Mouse (Mus musculus) liver, embryonic 16.5 days (tissue): ENCODE data around the gene Mtmr4. TPM values are rescaled to one million over a fixed set of nuclear protein-coding genes. Genes with fewer than 3 reads are reported as not detected.

Experiments used
- ATAC-seq: fragments of 200-750 bp; cut with Nextera tagmentation; 2 replicates; pipeline ENCODE4 v1.8.0; 2017; ENCODE audit warnings: low read depth, mild to moderate bottlenecking, moderate number of reproducible peaks, moderate library complexity
- H3K27ac ChIP-seq: fragments of 300-500 bp; sonication (generic); 2 replicates; pipeline ENCODE4 v1.5.1; 2014; ENCODE audit warnings: mild to moderate bottlenecking, low read length
- H3K27me3 ChIP-seq: fragments of 300-500 bp; sonication (generic); 2 replicates; pipeline ENCODE4 v1.6.1; 2014; ENCODE audit warnings: low read depth, low read length, mixed read lengths; ENCODE audit not compliant: control insufficient read depth, insufficient read depth
- H3K36me3 ChIP-seq: fragments of 300-500 bp; sonication (generic); 2 replicates; pipeline ENCODE4 v1.6.1; 2014; ENCODE audit warnings: mild to moderate bottlenecking; ENCODE audit not compliant: control insufficient read depth, insufficient read depth
- H3K4me1 ChIP-seq: fragments of 300-500 bp; sonication (generic); 2 replicates; pipeline ENCODE4 v1.6.1; 2014; ENCODE audit warnings: low read depth, low read length, mixed read lengths; ENCODE audit not compliant: control insufficient read depth
- H3K4me2 ChIP-seq: fragments of 300-500 bp; sonication (generic); 2 replicates; pipeline ENCODE4 v1.6.1; 2014; ENCODE audit warnings: low read depth, low read length, mixed read lengths
- H3K4me3 ChIP-seq: fragments of 300-500 bp; sonication (generic); 2 replicates; pipeline ENCODE4 v1.5.1; 2014; ENCODE audit warnings: low read depth, mild to moderate bottlenecking, low read length
- H3K9ac ChIP-seq: fragments of 300-500 bp; sonication (generic); 2 replicates; pipeline ENCODE4 v1.6.1; 2014; ENCODE audit warnings: low read depth, low read length
- H3K9me3 ChIP-seq: fragments of 300-500 bp; sonication (generic); replicated peaks from 2 replicates; pipeline ENCODE4 v1.6.1; 2016; ENCODE audit warnings: low read length; ENCODE audit not compliant: control insufficient read depth
- WGBS: fragments of 180-500 bp; shearing (Covaris S2); extraction: QIAGEN DNeasy Blood & Tissue Kit; methylation state at CpG from one replicate; pipeline ENCODE4 v1.1.7; 2014; ENCODE audit not compliant: insufficient replicate concordance; 5-methylcytosine and 5-hydroxymethylcytosine counted together
- polyA plus RNA-seq: library from polyadenylated mRNA; unstranded; fragments of >200 nt; fragmentation: Nextera tagmentation; extraction: Ambion mirVana; gene quantifications from 2 replicates; pipeline ENCODE4 v1.2.1, GENCODE M21; 2015

Gene Mtmr4
- polyA plus RNA-seq, 1 experiment from 2014 or later: 10.5 TPM

DNA sequence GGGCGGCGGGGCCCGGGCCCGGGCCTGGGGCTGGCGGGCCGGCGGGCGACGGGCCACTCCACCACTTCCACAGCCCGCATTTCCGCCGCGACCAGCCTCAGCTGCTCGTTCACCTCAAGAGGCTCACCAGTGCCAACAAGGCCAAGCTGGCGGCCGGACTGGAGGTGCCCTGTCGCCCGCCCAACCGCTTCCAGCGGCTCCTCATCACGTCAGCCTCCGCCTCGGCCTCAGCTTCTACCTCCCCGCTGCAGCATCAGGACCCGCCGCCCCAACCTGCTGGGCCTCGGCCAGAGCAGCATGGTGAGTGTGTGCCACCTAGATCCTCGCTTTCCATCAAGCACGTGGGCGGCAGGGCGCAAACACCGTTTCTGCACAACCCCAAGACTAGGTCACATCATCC, 25.6 kb downstream of the Mtmr4 start:
- no peaks in the 10 kb centered on the region for H3K9me3 ChIP-seq
- H3K4me2 ChIP-seq: no peak overlapping the region
- no peak overlapping the region for H3K9ac ChIP-seq
- ATAC-seq: no peak
- no peak overlapping the region for H3K4me3 ChIP-seq
- peaks cover 37% of the 10 kb centered on the region for H3K36me3 ChIP-seq
- H3K4me1 ChIP-seq: no peaks in the 10 kb centered on the region; the same call in 1 of the 2 replicates
- WGBS: 94% methylated on average over 24 of the region's 32 CpGs
- H3K27me3 ChIP-seq: no peaks in the 10 kb centered on the region
- H3K27ac ChIP-seq: no peak overlapping the region

DNA sequence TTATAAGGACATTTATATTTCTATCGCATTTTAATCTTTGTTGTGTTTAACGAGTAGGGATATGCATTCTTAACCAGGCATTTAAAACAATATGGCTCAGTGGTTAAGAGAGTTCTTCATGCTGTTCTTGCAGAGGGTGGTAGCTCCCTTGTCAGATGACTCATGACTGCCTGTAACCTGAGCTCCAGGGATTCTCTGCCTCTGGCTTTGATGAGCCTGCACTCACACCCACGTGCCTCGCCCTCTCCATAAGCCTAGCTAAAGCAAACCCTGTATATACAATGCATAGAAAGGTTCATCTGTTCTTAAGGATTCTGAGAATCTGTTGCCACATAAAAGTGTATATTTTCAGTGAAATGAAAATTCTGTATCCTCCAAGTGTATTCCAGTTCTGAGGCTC, 31.2 kb downstream of the Mtmr4 start:
- Histone ChIP-seq H3K4me2 (no peak overlapping the region), H3K4me1 (no peaks in the 10 kb centered on the region; the same call in 1 of the 2 replicates), H3K36me3 (peaks cover 5% of the 10 kb centered on the region), H3K27ac (no peak overlapping the region), H3K4me3 (no peak overlapping the region), H3K9ac (no peak overlapping the region), H3K9me3 (no peaks in the 10 kb centered on the region), H3K27me3 (no peaks in the 10 kb centered on the region)
- 74% methylated on average over 4 of the region's 4 CpGs for WGBS
- no peak for ATAC-seq

DNA sequence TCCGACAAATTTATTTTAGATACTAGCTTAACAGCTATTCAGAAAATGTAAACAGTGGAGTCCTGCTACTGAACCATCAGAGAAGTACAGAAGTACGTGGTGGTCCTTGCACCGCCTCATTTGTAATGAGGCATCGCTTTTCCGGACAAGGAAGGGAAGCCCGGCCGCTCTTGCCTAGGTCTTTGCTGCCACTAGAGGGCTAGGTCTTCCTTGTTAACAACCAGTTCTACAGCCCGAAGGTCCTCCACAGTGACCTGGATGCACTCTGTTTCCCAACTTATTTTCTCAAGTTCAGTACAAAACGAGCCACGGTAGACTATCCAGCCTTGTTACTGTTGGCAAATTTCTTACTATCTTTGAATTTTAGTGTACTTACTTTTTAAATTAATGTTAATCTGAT, 37.9 kb downstream of the Mtmr4 start:
- H3K9me3 ChIP-seq: no peaks in the 10 kb centered on the region
- H3K27me3 ChIP-seq: no peaks in the 10 kb centered on the region
- H3K27ac ChIP-seq: no peak overlapping the region
- H3K4me3 ChIP-seq: no peak overlapping the region
- no peak overlapping the region for H3K9ac ChIP-seq
- no peak for ATAC-seq
- H3K36me3 ChIP-seq: no peaks in the 10 kb centered on the region
- WGBS: 15% methylated on average over 10 of the region's 10 CpGs
- no peaks in the 10 kb centered on the region for H3K4me1 ChIP-seq
- no peak overlapping the region for H3K4me2 ChIP-seq

DNA sequence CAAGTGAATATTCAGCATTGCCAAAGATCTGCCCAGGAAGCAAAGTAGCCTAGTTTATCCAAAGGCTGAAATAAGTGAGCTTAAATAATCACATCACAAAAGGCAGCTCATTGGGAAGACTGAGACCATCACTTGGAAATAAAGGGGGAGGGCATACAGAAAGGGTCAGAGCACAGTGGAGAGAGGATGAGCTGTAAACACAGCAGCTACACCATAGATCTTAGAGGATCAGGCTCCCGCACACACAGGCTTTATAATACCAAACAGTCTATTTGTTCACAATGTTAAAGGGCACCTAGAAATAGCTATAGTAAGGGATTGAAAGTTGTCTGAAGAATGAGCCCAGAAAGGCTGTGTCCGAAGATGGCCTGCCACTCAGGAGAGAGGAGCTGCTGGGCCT, 46.8 kb downstream of the Mtmr4 start:
- H3K9me3 ChIP-seq: no peaks in the 10 kb centered on the region
- H3K4me2 ChIP-seq: peak overlapping the region; percentile 90
- H3K27me3 ChIP-seq: no peaks in the 10 kb centered on the region
- 0 out of 2 replicates have a peak overlapping the region, but pooled peaks have one; percentile 55 for H3K27ac ChIP-seq
- H3K4me1 ChIP-seq: peaks cover 6% of the 10 kb centered on the region; the same call in 1 of the 2 replicates
- peak overlapping the region; percentile 74 for H3K9ac ChIP-seq
- peak; percentile 36; the same call in 1 of the 2 replicates for ATAC-seq
- H3K4me3 ChIP-seq: peak overlapping the region; percentile 62
- 28% methylated on average over 2 of the region's 2 CpGs for WGBS
- no peaks in the 10 kb centered on the region for H3K36me3 ChIP-seq

DNA sequence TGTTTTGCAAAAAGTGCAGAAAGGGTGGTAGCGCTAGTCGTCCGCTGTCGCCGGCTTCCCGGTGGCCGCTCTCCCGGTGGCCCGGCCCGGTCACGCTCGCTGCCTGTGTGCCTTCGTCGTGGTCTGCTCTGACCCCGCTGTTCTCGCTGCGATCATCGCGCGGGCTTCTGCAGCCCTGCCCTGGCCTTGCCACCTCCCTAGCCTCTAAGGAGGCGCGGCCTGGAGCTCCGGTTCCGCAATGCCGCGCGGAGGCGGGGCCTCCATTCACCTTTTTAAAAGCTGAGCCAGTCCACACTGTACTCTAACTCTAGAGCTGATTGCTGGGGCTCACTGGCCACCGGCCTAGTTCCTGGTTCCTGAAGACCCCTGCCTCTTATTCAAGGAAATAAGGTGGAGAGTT, 47.2 kb downstream of the Mtmr4 start:
- Histone ChIP-seq H3K9ac (peak overlapping the region; percentile 74), H3K4me3 (peak overlapping the region; percentile 62), H3K27me3 (no peaks in the 10 kb centered on the region), H3K4me2 (peak overlapping the region; percentile 90), H3K36me3 (no peaks in the 10 kb centered on the region), H3K9me3 (no peaks in the 10 kb centered on the region), H3K4me1 (peaks cover 6% of the 10 kb centered on the region; the same call in 1 of the 2 replicates), H3K27ac (0 out of 2 replicates have a peak overlapping the region, but pooled peaks have one; percentile 55)
- ATAC-seq: peak; percentile 97
- under 1% methylated on average over 29 of the region's 29 CpGs for WGBS

DNA sequence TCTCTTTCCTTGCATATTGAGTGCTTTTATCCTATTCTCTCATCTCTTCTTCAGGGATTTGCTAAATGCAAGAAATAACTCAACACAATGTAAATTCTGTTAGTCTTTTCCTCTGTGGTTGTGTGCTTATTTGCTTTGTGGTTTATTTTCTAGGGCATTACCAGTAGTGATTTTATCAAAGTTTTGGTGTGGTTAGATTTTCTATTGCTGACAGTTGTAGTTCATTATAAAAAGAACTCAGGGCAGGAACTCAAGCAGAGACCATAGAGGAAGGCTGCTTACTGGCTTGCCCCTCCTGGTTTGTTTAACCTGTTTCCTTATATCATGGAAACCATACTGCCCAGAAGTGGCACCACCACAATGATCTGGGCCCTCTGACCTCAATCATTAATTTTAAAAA, 50.9 kb downstream of the Mtmr4 start:
- H3K4me2 ChIP-seq: no peak overlapping the region
- no peaks in the 10 kb centered on the region for H3K36me3 ChIP-seq
- H3K27ac ChIP-seq: no peak overlapping the region
- no peak for ATAC-seq
- no peak overlapping the region for H3K4me3 ChIP-seq
- H3K9ac ChIP-seq: no peak overlapping the region
- no peaks in the 10 kb centered on the region for H3K27me3 ChIP-seq
- no peaks in the 10 kb centered on the region for H3K9me3 ChIP-seq
- H3K4me1 ChIP-seq: peaks cover 6% of the 10 kb centered on the region; the same call in 1 of the 2 replicates

DNA sequence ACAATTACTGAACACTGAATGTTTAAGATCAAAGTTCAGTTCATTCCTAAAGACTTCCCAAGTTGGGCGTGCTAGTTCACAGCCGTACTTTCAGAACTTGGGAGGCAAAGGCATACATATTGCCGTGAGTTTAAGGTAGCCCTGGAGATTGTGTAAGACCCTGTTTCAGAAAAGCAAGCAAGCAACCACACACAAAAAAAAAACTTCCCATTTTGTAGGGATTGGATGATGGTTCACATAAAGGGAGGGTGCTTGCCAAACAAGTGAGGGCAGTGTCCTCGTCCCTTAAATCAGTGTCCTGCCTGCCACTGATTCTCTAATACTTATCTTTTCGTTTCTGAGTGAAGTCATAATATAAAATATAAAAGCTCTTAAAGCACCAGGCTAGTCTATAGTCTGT, 62.7 kb downstream of the Mtmr4 start:
- ATAC-seq: no peak
- Histone ChIP-seq H3K4me2 (no peak overlapping the region), H3K4me3 (no peak overlapping the region), H3K36me3 (no peaks in the 10 kb centered on the region), H3K27ac (no peak overlapping the region), H3K9me3 (no peaks in the 10 kb centered on the region), H3K4me1 (no peaks in the 10 kb centered on the region), H3K27me3 (no peaks in the 10 kb centered on the region), H3K9ac (no peak overlapping the region)
- 48% methylated on average over 5 of the region's 5 CpGs for WGBS

DNA sequence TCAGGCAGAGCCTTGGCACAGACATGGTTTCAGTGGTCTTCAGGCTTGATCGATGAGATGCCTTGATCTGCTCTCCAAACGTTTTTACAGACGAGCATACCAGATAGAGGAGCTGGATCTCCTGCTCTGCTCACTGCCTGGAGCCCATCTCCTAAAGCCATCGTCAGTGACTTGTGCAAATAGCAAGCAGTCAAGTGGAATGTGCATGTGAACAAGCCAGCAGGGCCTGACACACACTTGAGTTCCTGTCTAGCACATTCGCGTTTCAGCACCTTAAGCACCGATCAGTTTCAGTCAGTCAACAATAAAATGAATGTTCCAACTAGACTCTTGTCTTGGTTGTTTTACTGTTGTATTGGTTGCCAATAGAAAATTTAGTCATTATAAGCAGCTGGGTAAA, 67.3 kb downstream of the Mtmr4 start:
- Histone ChIP-seq H3K27me3 (no peaks in the 10 kb centered on the region), H3K36me3 (no peaks in the 10 kb centered on the region), H3K4me2 (no peak overlapping the region), H3K4me1 (peaks cover 7% of the 10 kb centered on the region), H3K27ac (no peak overlapping the region), H3K9ac (no peak overlapping the region), H3K4me3 (no peak overlapping the region), H3K9me3 (no peaks in the 10 kb centered on the region)
- WGBS: 63% methylated on average over 7 of the region's 7 CpGs
- no peak for ATAC-seq

DNA sequence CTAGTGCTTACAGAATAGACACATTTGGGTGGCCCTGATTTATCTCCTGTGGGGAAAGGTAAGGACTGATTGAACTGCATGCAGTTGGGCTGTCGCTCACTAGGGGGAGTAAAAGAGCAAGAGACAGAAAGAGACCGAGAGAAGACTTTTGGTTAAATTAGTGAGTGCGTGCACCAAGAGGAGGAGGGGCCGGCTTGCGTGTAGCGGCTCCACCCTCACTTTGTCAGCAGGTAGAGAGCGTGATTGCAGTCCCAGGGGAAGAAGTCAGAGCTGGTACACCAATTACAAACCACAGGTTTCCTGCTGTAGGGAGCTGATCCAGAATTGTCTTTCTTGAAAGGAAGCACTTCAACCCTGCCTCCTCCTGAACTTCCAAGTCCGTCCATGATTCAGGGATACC, 70.4 kb downstream of the Mtmr4 start, which contains the start of gene Rnf43:
TSS of gene Rnf43 (plus strand) at position 316 of the 400 bp plus-strand sequence.
- no peaks in the 10 kb centered on the region for H3K36me3 ChIP-seq
- WGBS: 0% methylated on average over 8 of the region's 8 CpGs
- H3K9me3 ChIP-seq: no peaks in the 10 kb centered on the region
- ATAC-seq: peak; percentile 91
- H3K4me1 ChIP-seq: peaks cover 7% of the 10 kb centered on the region
- peak within 1 kb of the TSS; percentile 40 for H3K4me2 ChIP-seq
- no peaks in the 10 kb centered on the region for H3K27me3 ChIP-seq
- peak within 1 kb of the TSS; percentile 53 for H3K4me3 ChIP-seq
- H3K9ac ChIP-seq: peak within 1 kb of the TSS; percentile 32
- H3K27ac ChIP-seq: peak within 1 kb of the TSS; percentile 34; the same call in 1 of the 2 replicates
